Mouse (Mus musculus) hindbrain, embryonic 13.5 days (tissue): ENCODE data around the gene Ermap. TPM values are rescaled to one million over a fixed set of nuclear protein-coding genes. Genes with fewer than 3 reads are reported as not detected.

Experiments used
- ATAC-seq: fragments of 200-750 bp; cut with Nextera tagmentation; 2 replicates; pipeline ENCODE4 v1.8.0; 2017; ENCODE audit warnings: moderate TSS enrichment; ENCODE audit not compliant: low FRiP score
- H3K27ac ChIP-seq: fragments of 300-500 bp; sonication (generic); 2 replicates; pipeline ENCODE4 v1.5.1; 2015; ENCODE audit warnings: inconsistent platforms, mild to moderate bottlenecking, moderate library complexity
- H3K27me3 ChIP-seq: fragments of 300-500 bp; sonication (generic); 2 replicates; pipeline ENCODE4 v1.6.1; 2015; ENCODE audit warnings: mild to moderate bottlenecking, inconsistent platforms
- H3K36me3 ChIP-seq: fragments of 300-500 bp; sonication (generic); 2 replicates; pipeline ENCODE4 v1.6.1; 2015; ENCODE audit warnings: mild to moderate bottlenecking, inconsistent platforms
- H3K4me1 ChIP-seq: fragments of 300-500 bp; sonication (generic); replicated peaks from 2 replicates; pipeline ENCODE4 v1.6.1; 2015; ENCODE audit warnings: inconsistent platforms
- H3K4me2 ChIP-seq: fragments of 300-500 bp; sonication (generic); 2 replicates; pipeline ENCODE4 v1.6.1; 2015; ENCODE audit warnings: inconsistent platforms, mild to moderate bottlenecking, moderate library complexity
- H3K4me3 ChIP-seq: fragments of 300-500 bp; sonication (generic); 2 replicates; pipeline ENCODE4 v1.5.1; 2015; ENCODE audit warnings: mild to moderate bottlenecking, inconsistent platforms
- H3K9ac ChIP-seq: fragments of 300-500 bp; sonication (generic); 2 replicates; pipeline ENCODE4 v1.6.1; 2015; ENCODE audit warnings: mild to moderate bottlenecking, inconsistent platforms
- H3K9me3 ChIP-seq: fragments of 300-500 bp; sonication (generic); 2 replicates; pipeline ENCODE4 v1.6.1; 2016; ENCODE audit warnings: inconsistent platforms
- WGBS: fragments of 180-500 bp; shearing (Covaris S2); methylation state at CpG from one replicate; pipeline ENCODE4 v1.1.7; 2015; 5-methylcytosine and 5-hydroxymethylcytosine counted together
- microRNA counts: library from miRNA; unstranded; fragments of <30 nt; microRNA quantifications from one replicate; lab custom pipeline; 2016
- microRNA-seq: library from miRNA; unstranded; fragments of <30 nt; microRNA quantifications from one replicate; pipeline ENCODE4, GENCODE M21; 2016
- polyA plus RNA-seq: library from polyadenylated mRNA; unstranded; fragments of >200 nt; fragmentation: Nextera tagmentation; extraction: Ambion mirVana; gene quantifications from 2 replicates; pipeline ENCODE4 v1.2.1, GENCODE M21; 2015

The Ermap gene
- polyA plus RNA-seq, 1 experiment from 2014 or later = 1.1 TPM

GRCm38 (mm10) chr4:119128547-119128946 lies 61.3 kb downstream of the Ermap start:
- no peak overlapping the region for H3K4me2 ChIP-seq
- peaks cover 20% of the 10 kb centered on the region for H3K36me3 ChIP-seq
- H3K4me3 ChIP-seq = no peak overlapping the region
- WGBS = 87% methylated on average over 7 of the region's 7 CpGs
- no peaks in the 10 kb centered on the region for H3K9me3 ChIP-seq
- H3K27me3 ChIP-seq = no peaks in the 10 kb centered on the region
- H3K9ac ChIP-seq = no peak overlapping the region
- H3K27ac ChIP-seq = no peak overlapping the region
- H3K4me1 ChIP-seq = no peaks in the 10 kb centered on the region; the same call in 1 of the 2 replicates
- ATAC-seq = no peak

GRCm38 (mm10) chr4:119127229-119127628 lies 62.6 kb downstream of the Ermap start:
- no peak overlapping the region for H3K4me2 ChIP-seq
- no peaks in the 10 kb centered on the region for H3K27me3 ChIP-seq
- 0 out of 2 replicates have a peak overlapping the region, but pooled peaks have one; percentile 35 for H3K9ac ChIP-seq
- no peak for ATAC-seq
- 83% methylated on average over 6 of the region's 6 CpGs for WGBS
- no peak overlapping the region for H3K4me3 ChIP-seq
- H3K9me3 ChIP-seq = no peaks in the 10 kb centered on the region
- peaks cover 10% of the 10 kb centered on the region for H3K36me3 ChIP-seq
- no peak overlapping the region for H3K27ac ChIP-seq
- H3K4me1 ChIP-seq = no peaks in the 10 kb centered on the region; the same call in 1 of the 2 replicates

DNA sequence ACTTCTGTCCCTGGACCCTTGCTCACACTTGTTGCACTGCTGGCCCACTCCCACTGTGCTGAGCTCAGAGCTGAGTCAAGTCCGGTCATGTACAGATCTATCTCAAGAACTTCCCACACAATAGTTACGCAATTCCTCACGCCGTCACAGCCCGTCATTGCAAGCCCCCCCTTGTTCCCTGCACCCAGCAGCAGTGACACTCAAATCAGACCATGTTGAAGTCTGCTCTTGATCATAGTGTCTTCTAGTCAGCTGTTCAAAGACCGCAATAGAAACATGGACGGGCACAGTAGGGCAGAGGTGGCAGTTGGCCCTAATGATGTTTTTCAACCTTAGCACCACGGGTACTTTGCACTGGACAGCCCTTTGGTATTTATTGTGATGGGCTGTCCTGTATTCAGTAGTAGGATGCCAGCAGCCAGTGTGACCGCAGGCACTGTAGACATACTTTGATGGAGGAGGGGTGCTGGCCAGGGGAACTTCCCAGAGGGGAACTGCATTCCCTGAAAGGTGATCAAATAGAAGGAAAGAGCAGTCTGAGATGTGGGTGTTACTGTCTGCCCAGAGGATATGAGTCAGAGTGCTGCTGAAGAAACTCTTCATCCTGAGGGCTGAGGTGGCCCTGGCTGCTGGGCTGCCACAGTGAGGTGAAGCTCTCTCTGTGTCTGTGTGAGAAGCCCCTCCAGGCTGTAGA lies 64.1 kb downstream of the Ermap start:
- Histone ChIP-seq H3K4me2 (no peak overlapping the region), H3K9me3 (no peaks in the 10 kb centered on the region), H3K27me3 (no peaks in the 10 kb centered on the region), H3K4me3 (no peak overlapping the region), H3K9ac (no peak overlapping the region), H3K36me3 (peaks cover 9% of the 10 kb centered on the region; the same call in 1 of the 2 replicates), H3K27ac (no peak overlapping the region), H3K4me1 (peaks cover 6% of the 10 kb centered on the region; the same call in 1 of the 2 replicates)
- WGBS = 82% methylated on average over 9 of the region's 9 CpGs
- no peak for ATAC-seq

MicroRNAs encoded within 50 kb of the gene (microRNA counts, 519-probe panel; counts per million panel counts)
- 51.3 counts per million for microRNA mmu-miR-1957 (lab: Ali Mortazavi, UCI)

Small RNA genes lying within 50 kb of the gene (microRNA-seq; reads per million reads assigned to microRNA genes)
- not detected for gene Mir1957a

Other genes with a start within 250 kb of the Ermap start
- gene Lao1, start 228.4 kb downstream of the Ermap start, polyA plus RNA-seq = not detected in 2 replicates
- 94.4 and 96.5 TPM in 2 replicates for gene Slc2a1, start 81.3 kb downstream of the Ermap start, polyA plus RNA-seq
- 7.4 and 7.6 TPM in 2 replicates for gene Zfp691, start 15.8 kb downstream of the Ermap start, polyA plus RNA-seq
- gene Svbp, start 5.3 kb upstream of the Ermap start, polyA plus RNA-seq = 244 and 245 TPM in 2 replicates
- gene Tmem269, start 28.2 kb upstream of the Ermap start, polyA plus RNA-seq = 0.39 and 0.43 TPM in 2 replicates
- gene AU022252, start 42.7 kb upstream of the Ermap start, polyA plus RNA-seq = 32.5 and 33.4 TPM in 2 replicates
- 12.2 and 13.2 TPM in 2 replicates for gene P3h1, start 42.9 kb upstream of the Ermap start, polyA plus RNA-seq
- 0.76 and 1.3 TPM in 2 replicates for gene Cldn19, start 65.4 kb upstream of the Ermap start, polyA plus RNA-seq
- gene Ybx1, start 104.6 kb upstream of the Ermap start, polyA plus RNA-seq = 817 and 857 TPM in 2 replicates
- 60.2 and 63.4 TPM in 2 replicates for gene Ppih, start 130.5 kb upstream of the Ermap start, polyA plus RNA-seq
- gene Ccdc30, start 225.5 kb upstream of the Ermap start, polyA plus RNA-seq = 18.4 and 20.2 TPM in 2 replicates
- 21.5 and 21.8 TPM in 2 replicates for gene Ppcs, start 232.4 kb upstream of the Ermap start, polyA plus RNA-seq
- 0.40 and 0.44 TPM in 2 replicates for gene Zmynd12, start 232.8 kb upstream of the Ermap start, polyA plus RNA-seq